Mouse (Mus musculus) spleen, adult 12 weeks (tissue): ENCODE measurements around the gene Tmem238.
"Not testable (repeated sequence)": the region's sequence is repeated elsewhere in the genome, so short reads cannot be mapped to it uniquely, and the experiment has no call there.

Experiments
- DNase-seq: peaks from one replicate; pipeline ENCODE4 v3.0.0; 2022; ENCODE audit warnings: low spot score

The Tmem238 gene

DNA sequence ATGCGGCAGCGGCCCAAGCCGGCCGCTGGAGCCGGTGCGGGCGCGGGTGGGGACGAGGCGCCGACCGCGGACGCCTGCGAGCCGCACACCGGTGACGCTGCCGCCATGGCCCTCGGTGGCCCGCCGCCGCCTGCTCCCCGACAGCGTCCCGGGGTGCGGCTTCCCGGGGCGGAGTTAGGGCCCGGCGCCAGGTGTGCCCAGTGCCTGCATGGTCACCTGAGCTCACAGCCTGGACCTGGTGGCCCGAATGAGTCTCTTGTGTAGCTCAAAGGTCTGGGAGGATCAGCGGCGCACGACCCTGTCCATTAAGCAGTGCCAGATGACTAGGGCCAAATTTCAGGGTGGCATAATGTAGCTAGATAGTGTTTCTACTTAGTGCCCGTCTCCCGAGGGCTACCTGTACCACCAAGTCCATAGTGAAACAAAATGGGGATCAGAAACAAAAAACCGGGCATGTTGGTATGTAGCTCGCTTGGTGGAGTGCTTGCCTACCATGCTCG, at the start of gene Tmem238:
TSS of gene Tmem238 (minus strand) at position 221 of the 500 bp plus-strand sequence.
- peak; percentile 47 for DNase-seq

DNA sequence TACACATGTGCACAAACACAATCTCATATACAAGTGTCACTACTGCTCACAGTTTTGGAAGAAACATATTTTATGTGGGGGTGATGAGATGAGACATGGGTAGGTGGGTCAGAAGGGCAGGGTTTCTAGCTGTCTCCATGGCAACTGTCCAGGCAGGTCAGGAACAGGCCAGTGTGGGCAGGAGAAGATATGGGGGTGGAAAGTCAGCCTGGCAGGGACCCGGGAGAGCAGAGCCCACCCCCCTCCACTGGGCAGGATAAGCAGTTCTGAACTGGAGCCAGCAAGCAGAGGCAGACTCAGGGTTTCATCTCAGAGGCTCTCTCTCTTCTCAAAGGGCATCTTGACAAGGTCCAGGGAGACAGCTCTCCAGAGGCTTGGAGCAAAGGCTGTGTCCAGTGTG, 48.2 kb upstream of the Tmem238 start:
- no peak for DNase-seq

GRCm38 (mm10) chr7:4836351-4836792, 46.9 kb upstream of the Tmem238 start:
- DNase-seq = peak; percentile 25

- DNase-seq = no peak
These were observed 46.3 kb upstream of the Tmem238 start for GRCm38 (mm10) chr7:4835631-4836327.

DNA sequence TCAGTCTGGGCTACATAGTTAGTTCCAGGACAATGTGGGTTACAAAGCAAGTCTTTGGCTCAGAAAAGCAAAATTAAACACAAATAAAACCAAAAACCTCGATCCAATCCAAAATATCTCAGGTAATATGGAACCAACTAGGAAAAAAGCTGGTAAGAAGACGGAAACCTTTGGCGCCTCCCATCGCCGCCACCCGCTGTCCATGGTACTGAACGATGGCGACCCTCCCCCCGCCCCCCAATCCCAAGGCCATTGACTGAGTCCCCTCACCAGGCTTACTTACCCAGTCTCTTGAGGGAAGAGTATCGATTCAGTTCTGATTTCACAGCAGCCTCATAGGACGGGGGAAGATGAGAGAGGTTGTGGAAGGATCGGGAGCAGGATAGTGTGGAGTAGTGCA, 41.0 kb upstream of the Tmem238 start:
- DNase-seq = no peak

- no peak for DNase-seq
These were observed 35.9 kb upstream of the Tmem238 start for GRCm38 (mm10) chr7:4825365-4825764.

GRCm38 (mm10) chr7:4822162-4822907, 32.9 kb upstream of the Tmem238 start:
- no peak for DNase-seq

GRCm38 (mm10) chr7:4821690-4822089, 32.2 kb upstream of the Tmem238 start:
- DNase-seq = no peak

DNA sequence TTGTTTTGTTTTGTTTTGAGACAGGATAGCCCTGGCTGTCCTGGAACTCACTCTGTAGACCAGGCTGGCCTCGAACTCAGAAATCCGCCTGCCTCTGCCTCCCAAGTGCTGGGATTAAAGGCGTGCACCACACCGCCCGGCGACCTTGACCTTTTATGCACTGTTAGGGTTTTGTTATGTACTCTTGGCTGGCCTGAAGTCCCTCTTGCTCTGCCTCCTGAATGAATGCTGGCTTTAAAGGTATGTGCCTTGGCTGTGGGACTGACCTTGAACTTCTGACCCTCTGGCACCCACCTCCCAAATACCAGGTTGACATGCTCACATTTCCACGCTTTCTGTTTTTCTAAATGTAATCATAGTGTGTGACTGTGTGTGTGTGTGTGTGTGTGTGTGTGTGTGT, 31.5 kb upstream of the Tmem238 start:
- DNase-seq = not testable (repeated sequence)

GRCm38 (mm10) chr7:4816559-4816958, 27.1 kb upstream of the Tmem238 start:
- DNase-seq = no peak

- peak; percentile 21 for DNase-seq
These were observed 23.8 kb upstream of the Tmem238 start for GRCm38 (mm10) chr7:4813105-4813791.

GRCm38 (mm10) chr7:4812303-4813104, 23.0 kb upstream of the Tmem238 start, which contains the start of gene Ube2s:
TSS of gene Ube2s (minus strand) at chr7:4812590.
- peak; percentile 93 for DNase-seq

DNA sequence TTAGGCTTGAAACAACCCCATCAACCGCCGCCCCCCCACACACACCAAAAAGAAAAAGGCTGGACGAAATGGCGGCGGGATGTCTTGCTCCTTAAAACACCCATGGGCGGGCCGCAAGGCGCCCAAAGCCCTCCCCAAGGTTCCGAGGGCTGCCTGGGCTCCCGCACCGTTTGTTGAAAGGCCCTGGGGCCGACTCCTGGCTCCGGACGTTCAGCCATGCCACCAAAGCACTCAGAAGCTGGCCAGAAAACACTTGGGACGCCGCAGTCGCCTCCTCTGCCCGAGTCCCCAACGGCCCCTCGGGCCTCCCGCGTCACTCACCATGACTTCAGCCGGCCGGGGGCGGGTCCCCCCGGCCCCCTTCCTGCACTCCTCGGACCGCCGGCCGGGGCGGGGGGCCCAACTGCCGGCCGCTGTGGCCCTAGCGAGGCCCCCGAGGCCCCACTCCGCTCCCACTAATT, 22.4 kb upstream of the Tmem238 start:
- peak; percentile 19 for DNase-seq

DNA sequence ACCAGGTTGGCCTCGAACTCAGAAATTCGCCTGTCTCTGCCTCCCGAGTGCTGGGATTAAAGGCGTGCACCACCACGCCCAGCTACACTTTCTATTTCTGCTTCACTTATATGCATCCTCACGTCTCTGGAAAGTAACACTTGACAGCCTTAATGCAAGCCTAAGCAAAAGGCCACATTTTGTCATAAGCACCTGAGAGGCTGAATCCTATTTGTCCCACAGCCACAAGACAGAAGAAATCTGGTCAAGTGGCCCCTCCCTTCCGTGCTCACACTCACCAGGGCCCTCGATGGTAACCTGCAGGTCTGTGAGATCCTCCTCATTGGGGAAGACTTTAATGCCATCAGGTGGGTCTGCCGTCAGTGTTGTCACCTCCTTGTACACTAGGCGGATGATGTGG, 21.7 kb upstream of the Tmem238 start:
- not testable (repeated sequence) for DNase-seq

DNA sequence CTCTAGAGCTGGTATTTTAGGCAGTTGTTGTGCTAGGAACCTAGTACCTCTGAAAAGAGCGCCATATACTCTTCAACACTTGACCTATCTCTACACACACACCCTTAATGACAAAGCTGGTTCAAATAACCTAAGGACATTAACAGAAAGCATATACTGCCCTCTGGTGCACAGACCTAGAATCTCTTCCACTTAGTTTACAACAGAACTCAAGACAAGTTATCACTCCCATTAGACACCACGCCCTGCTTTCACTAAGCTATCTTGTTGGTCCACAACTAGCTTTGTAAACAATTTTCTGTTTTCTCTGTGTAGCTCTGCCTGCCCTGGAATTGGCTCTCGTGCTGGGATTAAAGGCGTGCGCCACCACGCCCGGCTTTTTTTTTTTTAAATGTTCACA, 17.3 kb upstream of the Tmem238 start:
- DNase-seq = no peak

- DNase-seq = no peak
These were observed 12.8 kb upstream of the Tmem238 start for GRCm38 (mm10) chr7:4802247-4802646.

DNA sequence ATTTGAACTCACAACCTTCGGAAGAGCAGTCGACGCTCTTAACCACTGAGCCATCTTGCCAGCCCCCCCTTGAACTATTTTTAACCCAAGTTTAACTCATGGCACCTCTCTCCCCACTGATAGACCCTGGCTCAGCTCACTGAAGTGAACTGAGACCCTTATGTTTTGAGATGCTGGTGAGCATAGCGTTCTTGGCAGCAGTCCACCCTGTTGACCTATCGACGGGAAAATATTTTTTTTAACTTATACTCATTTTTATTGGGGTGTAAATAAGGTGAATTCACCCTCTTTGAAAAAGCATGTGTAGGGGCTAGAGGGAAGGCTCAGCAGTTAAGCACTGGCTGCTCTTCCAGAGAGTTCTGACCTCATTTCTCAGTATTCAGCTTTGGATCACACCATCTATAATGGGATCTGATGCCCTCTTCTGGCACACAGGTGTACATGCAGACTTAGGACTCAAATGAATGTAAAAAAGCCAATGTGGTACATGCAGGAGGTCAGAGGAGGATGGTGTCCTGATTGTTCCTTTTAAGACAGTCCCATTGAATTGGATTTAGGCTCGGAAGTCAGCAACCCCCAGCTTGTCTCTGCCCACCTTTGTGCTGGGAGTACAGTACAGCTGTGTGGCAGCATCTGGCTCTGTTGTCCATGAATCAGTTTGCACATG, 6.4 kb upstream of the Tmem238 start:
- DNase-seq = no peak

DNA sequence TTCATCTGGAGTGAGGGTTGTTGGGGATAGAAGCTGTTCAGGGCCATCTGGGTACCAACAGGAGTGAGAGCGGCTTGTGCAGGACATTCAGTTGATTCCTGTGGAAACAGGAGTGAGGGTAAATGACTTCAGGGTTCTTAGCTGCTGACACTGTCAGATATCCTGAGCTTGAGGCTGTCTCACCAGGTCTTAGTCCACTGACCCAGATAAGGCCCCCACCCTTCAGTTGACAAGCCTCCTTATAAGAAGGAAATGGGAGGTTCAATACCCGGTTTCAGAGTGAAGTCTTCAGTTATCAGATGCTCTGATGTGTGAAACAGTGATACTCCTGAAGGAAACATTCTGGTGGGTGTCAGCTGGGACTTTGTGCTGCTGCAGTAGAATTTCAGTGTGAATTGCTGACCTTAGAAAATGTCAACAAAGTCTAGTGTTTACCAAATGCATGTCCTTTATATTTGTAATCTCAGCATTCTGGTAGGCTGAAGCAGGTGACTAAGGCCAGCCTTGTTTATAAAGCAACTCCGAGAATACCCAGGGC, 5.2 kb upstream of the Tmem238 start:
- no peak for DNase-seq

GRCm38 (mm10) chr7:4793674-4794073, 4.2 kb upstream of the Tmem238 start:
- DNase-seq = no peak

GRCm38 (mm10) chr7:4793248-4793647, 3.8 kb upstream of the Tmem238 start:
- DNase-seq = not testable (repeated sequence)
